Mouse (Mus musculus) hematopoietic stem cell, adult 5-6 weeks (primary cell): Measurements from ENCODE around the gene Pbx3. TPM values are rescaled to one million over a fixed set of nuclear protein-coding genes. Genes with fewer than 3 reads are reported as not detected.
A peak's percentile ranks its signal among the peaks of the same experiment; 100 is the strongest.

ENCODE experiments used
- ATAC-seq, 2 experiments: fragments of 125-278 bp in 1 of 2; replicated peaks in 1 of 2; 2 replicates each; pipeline ENCODE4 v1.8.0; 2016 to 2017; ENCODE audit warnings: inconsistent platforms in 2 of 2, mild to moderate bottlenecking in 2 of 2, moderate number of reproducible peaks in 2 of 2, low read depth in 1 of 2, moderate TSS enrichment in 1 of 2; ENCODE audit not compliant: low FRiP score in 2 of 2, poor library complexity in 2 of 2, severe bottlenecking in 2 of 2, insufficient read depth in 1 of 2, low TSS enrichment in 1 of 2
- total RNA-seq: library from RNA; stranded (forward); fragments of 172-1452, 232-1000 nt; gene quantifications from 2 replicates; pipeline ENCODE4 v1.2.3, GENCODE M21; 2017

Gene Pbx3
- total RNA-seq, 1 experiment from 2014 or later: 13.1 TPM

DNA sequence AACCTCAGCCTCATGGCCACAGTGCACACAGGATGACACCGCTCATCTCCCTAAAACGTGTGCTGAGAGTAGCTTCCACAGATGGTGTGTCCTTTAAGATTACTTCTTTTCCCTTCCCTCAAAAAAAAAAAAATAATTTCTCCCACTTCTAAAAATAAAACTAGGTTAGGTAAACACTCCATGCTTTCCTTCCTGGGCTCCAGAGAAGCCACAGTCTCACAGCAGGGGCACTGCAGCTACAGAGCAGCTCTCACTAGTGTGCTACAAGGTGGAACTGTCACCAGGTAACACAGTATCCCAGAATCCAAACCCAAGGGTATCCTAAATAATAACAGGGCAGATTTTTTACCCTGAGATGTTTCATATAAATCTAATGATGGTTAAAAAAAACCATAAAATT is 185.6 kb downstream of the Pbx3 start:
- ATAC-seq: no peak

DNA sequence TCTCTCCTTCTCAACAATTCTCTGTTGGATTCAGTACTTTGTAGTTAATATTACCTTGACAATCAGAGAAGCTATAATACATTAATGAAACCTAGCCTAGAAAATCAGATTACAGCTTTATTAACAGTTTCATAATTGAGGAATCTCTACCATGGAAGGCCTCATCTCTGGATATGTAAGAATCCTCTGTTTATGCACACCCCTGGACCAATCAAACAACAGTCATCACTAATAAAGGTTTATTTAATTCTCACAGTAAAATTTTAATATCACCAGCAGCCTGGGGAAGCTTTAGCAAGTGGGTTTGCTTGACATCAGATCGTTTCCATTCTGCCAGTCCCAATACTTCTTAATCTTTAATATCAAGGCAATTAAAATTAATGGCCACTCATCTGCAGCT is 191.3 kb downstream of the Pbx3 start:
- no peak for ATAC-seq

DNA sequence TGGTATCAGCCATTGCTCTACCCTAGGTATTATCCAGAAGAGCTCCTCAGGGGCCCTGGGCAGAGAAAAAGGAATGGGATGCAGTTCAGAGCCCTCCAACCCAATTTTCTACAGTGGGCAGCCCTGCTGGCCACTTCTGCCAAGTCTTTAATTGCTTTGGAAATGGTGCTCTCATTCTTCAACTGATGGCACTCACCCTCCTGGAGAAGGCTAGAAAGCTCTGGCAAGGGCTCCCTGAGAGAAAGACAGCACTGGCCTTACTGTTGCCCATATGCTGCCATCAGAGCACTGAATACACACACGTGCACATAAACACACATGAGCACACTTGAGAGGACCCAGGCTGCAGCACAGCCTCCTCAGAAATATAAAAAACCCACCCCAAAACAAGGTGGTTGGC is 193.6 kb downstream of the Pbx3 start:
- no peak for ATAC-seq

DNA sequence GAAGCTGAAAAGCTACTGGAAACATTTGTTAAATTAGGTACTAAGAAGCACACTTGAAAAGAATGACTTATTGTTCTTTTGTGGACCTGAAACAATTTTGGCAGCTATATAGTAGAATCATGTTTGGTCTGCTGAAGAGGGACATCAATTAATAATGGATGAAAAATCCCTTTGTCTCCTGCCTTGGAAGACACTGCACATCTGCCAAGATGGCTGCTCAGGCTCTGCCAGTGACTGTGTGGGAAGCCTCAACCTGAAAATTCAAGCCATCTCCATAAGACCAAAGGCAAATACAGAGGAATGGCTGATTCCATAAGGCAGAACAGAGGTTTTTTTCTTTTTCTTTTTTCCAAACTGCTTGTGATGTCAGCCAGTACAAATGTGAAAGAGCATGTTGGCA is 194.3 kb downstream of the Pbx3 start:
- no peak for ATAC-seq

DNA sequence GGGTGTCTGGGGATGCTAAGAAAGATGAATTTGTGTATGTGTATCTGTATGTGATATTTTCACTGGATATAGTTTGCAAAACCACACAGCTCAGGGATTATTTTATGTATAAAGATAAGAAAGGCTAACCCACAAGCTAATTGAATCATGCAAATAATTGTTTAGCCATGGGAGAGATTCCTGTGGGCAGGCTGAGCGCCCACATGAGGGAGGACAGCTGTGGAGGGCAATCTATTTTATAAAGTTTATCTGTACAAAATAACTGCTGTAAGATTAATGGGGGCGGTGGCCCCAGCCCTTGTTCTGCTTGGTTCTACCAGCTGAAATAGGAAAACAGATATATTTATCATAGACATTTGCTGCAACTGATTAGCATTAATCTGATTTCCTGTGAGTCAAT is 202.5 kb downstream of the Pbx3 start:
- ATAC-seq: no peak

DNA sequence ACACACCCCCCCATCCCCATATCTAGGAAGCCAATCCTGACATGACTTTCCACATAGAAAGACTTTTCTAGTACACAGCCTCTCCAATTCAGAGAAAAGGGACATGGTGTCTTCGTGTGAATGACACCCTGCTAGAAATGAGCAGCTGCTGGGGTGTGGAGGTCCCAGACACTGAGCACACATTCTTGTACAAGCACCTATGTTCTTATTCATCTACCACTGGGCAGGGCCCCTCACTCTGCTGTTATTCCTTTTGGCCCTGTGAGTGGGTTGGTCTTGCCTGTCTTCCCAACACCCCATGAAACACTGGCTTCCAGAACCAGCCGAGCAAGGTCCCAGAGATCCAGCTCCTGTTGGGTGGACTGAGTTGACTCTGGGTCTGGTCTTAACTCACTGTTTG is 203.3 kb downstream of the Pbx3 start:
- no peak for ATAC-seq

DNA sequence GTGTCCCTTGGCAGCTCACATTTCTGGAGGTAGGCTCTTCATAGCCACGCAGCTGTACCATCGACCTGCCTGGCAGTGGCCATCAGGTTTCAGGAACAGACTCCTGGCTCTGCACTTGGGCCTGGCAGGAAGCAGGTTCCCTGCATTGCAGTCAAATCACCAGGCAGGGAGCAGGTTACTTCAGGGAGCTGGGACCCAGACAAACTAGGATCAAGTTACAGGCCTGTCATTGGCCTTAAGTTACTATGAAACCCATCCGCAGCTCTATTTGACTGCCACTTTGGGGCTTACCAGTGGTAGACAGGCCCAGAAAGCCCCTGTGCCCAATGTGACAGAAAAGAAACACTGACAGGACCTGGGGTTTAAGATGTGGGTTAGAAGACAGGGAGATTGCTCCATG is 204.8 kb downstream of the Pbx3 start:
- ATAC-seq: no peak

DNA sequence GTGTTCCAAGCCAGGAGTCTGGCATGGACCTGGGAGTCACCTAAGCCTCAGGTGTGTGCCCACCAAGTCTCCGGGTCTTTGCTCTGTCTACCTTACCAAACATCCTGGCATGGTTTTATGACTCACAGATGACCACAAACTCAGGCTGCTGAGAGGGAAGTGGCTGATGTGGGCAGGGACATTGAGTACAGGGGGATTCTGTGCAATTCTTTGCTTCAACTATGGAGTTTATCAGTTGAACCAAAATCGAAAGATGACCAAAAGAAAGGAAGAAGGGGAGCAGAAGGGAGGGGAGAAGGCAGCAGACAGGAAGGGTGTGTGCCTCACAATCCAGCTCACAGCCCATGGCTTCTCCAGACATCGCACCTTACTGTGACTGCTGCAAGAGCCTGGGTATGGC is 210.5 kb downstream of the Pbx3 start:
- no peak for ATAC-seq

DNA sequence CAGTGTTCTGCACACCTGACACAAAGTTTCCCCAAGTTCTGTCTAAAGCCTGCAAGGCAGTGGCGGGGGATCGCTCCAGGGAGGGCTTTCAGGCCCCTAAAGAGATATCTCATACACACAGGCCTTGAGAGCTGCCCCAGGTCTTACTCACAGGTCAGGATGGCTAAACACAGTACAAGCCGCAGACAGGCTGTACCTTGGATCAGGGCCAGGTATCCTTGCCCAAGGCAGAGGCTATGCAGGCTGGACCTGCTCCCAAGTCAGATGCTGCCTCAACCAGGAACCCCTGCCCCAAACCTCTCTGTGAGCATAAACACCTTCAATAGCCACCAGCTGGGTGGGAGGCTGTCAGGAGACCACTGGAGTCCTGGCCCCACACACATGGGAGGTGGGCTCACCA is 215.2 kb downstream of the Pbx3 start:
- ATAC-seq: no peak

DNA sequence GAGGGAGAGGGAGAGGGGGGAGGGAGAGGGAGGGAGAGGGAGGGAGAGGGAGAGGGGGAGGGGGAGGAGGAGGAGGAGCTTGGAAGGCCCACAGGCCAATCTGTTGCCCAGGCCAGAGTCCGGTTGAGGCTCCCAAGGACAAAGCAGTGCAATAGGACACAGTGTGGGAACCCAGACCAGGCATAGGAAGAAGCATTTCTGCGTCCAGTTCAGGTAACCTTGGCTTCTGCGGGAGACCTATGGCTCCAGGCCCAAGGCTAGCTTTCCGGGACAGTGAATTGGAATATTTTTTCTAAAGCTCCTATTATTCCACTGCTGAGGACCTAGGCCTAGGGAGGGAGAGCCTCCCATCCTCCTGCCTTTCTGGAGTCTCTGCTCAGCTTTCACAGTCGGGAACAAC is 218.1 kb downstream of the Pbx3 start:
- no peak for ATAC-seq

DNA sequence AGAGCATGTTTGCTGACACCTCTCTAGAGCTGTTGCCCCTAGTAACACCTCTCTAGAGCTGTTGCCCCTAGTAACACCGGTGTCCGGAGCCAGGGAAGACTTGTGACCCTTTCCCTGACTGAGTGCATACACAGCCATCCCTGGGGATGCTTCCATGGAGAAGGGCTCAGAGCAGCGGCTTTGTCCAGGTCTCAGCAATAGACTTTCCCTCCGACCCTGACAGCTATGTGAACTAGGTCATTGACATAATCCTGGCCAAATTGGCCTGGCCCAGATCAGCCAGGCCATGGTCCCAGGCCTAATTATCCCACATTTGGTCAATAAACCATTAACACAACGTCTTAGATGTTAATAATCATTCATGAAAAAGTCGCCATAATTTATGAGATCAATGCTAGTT is 219.6 kb downstream of the Pbx3 start:
- no peak for ATAC-seq

DNA sequence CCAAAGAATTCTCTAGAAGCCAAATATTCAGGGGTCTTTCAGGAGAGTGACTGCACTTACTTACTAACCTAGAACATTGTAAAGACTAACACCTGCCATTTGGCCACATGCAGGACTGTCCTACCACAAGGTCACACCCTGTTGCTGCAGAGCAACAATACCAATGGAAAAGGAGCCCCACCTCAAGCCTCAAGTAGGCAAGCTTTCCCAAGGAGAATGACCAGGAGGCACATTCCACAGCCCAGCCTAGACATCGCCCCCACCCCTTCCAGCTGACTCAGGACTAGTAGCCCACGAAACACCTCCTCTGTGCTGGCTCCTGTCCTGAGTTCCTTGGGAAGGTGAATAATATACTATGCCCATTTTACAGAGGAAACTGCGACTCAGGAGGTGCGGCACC is 222.4 kb downstream of the Pbx3 start:
- no peak for ATAC-seq

DNA sequence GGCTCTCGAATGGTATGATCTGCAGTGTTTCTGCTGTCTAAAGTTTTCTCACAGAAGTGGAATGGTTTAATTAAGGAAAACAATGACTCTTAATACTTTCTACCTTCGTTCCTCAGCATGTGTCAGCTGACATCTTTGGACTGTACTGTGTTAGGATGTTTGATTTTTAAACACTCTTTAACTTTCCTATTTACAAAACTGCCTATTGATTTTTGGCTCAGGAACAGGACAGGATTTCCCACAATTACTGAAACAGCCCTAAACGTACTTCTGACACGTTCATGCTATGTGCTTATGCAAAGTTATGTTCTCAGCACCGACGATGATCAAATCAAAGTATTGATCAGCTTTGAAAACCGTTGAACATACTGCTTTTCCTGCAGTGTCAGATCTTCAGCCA is 224.7 kb downstream of the Pbx3 start:
- ATAC-seq: no peak

DNA sequence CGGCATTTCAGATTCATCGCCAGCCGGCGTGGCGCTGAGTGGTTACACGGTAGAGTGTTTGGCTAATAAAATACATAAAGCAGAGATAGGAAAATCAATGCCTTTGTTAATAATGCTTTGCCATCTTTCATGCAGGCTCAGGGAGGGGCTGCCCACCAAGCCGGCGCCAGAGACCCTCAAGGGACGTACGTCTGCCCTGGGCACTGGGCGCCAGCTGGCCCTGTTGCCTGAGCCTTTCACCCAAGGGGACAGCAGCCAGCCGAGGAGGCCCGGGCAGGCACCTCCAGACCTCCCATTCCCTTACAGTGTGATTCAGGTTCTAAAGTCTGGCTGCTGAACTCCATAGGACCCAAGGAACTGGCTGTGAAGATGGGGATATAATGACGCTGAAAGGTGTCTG is 225.5 kb downstream of the Pbx3 start:
- no peak for ATAC-seq

DNA sequence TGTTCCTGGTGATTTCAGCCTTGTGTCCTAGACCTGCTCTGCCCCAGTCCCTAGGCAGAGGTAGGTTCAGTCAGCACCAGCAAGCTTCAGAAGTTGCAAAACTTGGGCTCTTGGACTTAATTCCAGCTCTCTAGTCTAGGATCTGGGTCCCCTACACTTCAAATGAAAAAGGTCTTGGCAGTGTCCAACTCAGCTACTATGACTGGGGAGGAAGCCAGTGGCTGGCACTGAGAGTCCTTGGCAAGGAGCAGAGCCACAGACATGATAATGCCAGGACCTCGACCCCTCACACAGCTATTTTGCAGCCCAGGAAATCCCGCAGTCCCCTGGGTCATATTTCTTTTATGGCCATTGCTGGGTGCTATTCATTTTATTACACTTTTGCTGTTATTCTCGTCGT is 225.9 kb downstream of the Pbx3 start:
- ATAC-seq: no peak

DNA sequence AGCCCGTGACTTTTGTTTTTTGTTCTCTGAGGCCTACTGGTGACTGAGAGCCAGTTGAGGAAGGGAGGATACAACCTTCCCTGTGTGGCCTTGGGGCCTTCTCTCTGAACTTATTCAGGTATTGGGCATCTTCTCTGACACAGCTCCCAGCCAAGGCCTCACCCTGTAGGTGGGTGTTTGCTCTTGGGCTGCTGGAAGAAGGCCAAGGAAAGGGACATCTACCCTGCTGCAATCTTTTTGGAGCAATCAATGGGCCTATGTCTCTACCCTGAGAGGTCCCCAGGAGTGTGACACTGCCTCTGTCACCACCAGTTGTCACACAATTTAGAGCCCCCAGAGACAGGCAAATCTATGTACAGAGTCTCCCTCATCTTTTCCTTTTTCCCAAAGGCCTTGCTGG is 226.5 kb downstream of the Pbx3 start:
- no peak for ATAC-seq

DNA sequence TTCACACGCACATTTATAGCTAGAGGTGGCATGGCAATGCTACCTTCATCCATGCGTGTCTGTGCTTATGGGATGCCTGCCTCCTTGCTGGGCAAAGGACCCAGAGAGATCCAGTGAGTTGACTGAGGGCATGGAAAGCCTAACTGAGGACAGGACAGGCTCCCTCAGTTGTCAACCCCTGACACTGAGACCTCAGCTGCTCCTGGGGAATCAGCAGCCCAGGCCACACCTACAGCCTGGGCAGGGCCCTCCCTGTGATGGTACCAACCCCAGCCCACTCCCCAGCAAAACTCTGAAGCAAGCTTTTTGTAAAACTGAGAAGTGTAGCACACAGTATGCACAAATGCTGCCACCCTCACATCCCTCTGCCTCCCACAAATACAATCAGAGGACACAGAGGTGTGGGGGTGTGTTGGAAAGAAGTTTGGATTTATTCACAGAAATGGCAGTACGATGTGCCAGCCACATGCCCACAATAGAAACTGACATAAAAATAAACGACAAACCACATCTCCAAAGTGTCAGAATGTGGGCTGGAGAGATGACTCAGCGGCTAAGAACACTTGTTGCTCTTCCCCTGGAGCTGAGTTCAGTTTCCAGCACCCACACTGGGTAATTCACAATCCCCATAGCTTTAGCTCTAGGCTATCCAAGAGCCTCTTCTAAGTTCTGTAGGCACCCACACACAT is 233.3 kb downstream of the Pbx3 start:
- peak; percentile 47 to 64; a peak in 3 of 4 replicates for ATAC-seq

DNA sequence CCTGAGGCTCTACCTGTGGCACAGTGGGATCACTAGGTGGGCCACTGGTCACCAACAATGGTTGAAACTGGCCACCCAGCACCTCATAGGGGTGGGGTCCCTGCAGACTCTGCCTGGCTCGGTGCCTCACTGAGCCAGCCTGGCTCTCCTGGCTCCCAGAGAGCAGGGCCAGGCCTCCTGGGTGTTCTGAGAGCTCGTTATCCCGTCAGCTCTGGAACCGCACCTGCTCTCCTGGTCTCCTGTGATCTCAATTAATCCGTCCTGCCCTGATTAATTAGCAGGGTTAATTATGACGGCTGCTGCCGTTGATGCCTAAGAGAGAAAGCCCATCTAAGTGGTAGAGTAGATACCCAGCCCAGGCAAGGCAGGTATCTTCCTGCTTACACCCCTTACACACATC is 237.6 kb downstream of the Pbx3 start:
- ATAC-seq: no peak

DNA sequence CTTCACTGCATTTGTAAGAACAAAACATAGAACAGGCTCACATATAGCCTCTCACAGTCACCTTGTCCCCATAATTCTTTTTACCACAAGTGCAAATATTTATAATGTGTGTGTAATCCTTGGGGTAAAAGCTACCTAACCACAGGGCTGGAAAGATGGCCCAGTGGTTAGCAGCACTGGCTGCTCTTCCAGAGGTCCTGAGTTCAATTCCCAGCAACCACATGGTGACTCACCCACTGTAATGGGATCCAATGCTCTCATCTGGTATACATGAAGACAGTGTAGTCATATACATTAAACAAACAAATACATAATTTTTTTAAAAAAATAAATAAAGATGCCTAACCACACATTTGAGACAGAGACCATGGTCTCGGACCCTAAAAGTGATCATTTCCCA is 240.2 kb downstream of the Pbx3 start:
- ATAC-seq: no peak
